Mouse (Mus musculus) cortical plate, adult 2 months (tissue): ENCODE results near the gene Fat2.

Experiments
- CTCF ChIP-seq: fragments of 200-500 bp; IDR thresholded peaks from 2 replicates; pipeline ENCODE4 v1.5.1; 2011; ENCODE audit warnings: mild to moderate bottlenecking, control low read depth, low read length; ENCODE audit not compliant: insufficient read depth; ENCODE audit errors: extremely low read depth
- POLR2A ChIP-seq: fragments of 200-500 bp; IDR thresholded peaks from 2 replicates; pipeline ENCODE4 v1.6.1; 2011; ENCODE audit warnings: mild to moderate bottlenecking, low read length, control low read depth; ENCODE audit not compliant: insufficient read depth; ENCODE audit errors: extremely low read depth

- TF ChIP-seq CTCF (no peak), POLR2A (no peak)
Observed at GRCm38 (mm10) chr11:55383463-55384045, 47.2 kb upstream of the Fat2 start.
